Mouse (Mus musculus): ENCODE results near the gene Flt1.
A peak's percentile ranks its signal among the peaks of the same experiment; 100 is the strongest.

Flt1 gene

DNA sequence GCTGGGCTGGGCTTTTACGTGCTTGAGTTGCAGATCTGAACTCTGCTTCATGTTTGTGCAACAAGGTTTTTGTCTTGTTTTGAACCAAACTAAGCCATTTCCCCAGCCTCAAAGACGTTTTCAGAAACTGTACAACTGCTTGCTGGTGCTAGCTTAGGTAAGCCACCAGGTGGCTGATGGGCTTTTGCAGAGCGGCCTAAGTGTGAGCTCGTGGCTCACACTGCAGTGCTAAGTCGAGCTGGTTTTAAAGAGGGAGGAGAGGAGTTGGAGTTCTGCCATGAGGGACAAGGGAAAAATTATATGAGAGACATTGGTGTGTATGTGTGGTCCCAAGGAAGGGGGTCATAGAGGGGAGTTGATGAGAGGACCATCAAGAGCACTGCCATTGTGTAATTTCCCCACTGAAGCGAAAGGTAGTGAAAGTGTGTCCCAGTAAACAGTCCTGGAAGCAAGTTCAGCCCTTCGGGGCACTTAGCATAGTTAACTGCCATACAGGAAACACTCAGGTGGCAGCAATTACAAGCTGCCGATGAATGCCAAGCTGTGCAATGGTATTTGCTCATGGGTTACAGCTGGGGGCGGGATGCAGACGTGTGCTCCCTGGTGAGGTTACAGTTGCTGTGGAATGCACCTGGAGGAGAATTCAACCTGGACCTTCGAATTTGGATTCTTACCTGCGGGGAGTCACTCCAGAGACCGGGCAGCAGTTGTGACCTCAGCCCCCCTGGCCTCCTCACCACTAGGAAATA lies 173.8 kb downstream of the Flt1 start:
- no peak for DNase-seq (ENCODE audit: low read depth, low spot score)

DNA sequence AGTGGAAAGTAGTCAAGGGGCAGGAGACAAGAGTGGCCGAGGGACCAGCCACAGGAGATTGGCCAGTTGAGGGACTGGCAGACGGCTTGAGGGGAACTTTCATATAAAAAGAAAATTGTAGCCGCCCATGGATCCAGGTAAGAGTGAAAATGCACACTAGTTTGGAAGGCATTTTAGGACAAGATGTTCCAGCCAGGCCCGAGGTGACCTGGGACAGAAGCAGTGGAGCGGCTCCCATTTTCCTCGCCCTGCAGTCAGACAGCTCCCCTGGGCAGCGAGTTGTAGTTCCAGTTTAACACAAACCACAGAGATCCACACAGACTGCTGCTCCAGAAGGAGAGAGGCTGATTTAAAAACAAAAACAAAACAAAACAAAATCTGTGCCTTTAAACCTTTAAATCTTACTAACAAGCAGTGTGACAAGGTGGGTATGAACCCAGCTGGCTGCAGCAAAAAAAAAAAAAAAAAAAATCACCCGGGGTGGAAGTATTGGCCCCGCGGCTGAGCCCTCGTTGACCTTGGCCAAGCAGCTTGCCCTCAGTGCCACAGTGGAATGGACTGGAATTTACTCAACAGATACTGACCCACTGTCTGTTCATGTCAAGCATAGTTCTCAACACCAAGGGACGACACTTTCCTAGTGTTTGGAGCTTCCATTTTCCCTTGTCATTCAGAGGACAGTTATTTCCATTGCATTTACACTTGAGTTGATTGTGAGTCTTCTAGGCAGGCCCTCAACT lies 176.6 kb downstream of the Flt1 start:
- DNase-seq (ENCODE audit: low read depth, low spot score) = no peak

DNA sequence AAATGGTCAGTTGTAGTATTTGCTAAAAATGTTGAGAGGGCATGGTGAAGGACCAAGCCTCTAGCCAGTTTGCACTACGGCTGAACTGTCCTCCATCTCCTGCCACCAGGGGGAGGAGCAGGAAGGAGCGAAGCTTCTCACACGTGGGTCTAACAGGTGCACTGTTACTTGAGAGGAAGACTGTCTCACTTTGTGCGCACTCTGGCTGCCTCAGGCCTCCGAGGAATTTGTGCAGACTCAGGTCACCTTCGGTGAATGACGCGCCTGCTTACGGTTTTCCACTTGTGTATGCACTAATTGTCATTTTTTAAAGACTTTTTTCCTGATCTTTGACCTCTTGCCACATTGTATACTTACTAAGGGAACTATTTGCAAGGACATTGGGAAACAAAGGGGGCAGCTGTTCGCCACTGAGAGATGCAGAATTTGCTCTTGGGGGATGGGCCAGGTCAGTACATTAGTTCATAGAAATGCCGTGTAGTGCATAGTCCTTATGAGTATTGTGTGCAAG lies 180.0 kb downstream of the Flt1 start:
- peak; percentile 83 for DNase-seq (ENCODE audit: low read depth, low spot score)

DNA sequence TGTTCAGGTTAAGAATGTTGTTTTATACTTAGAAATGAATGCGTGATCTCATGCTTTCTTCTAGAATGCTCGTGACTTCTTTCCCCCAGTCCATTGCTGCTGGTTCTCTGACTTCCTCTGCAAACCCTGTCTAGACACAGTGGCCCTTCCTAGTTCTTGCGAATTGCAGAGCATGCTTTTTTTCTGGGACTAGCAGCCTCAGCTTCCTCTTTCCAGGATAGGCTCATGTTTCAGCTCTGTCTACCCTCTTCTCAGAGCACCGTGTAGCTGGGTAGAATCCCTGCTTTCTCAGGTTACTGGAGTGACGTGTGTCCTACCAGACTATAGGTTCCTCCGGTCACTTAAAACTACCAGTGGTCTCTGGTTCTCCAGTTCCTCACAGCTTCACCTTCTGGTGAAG lies 183.5 kb downstream of the Flt1 start:
- no peak for DNase-seq (ENCODE audit: low read depth, low spot score)

DNA sequence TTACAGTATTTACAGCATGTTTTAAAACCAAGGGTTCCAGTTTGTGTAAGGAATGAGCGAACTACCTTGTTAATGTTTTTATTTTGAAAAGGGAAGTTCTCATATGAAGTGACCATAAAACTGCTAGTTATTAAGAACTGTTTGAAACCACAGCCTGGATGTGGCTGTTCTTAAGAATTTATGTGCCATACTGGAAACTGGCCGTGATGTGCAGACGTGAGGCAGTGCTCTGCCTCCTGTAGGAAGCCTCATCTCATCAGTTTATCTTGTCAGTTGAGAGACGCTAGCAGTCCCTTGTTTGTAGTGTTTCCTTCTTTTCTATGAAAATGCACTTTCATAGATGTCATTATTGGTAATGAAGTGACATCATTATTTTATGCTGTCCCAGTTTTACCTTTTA lies 186.0 kb downstream of the Flt1 start:
- no peak for DNase-seq (ENCODE audit: low read depth, low spot score)

DNA sequence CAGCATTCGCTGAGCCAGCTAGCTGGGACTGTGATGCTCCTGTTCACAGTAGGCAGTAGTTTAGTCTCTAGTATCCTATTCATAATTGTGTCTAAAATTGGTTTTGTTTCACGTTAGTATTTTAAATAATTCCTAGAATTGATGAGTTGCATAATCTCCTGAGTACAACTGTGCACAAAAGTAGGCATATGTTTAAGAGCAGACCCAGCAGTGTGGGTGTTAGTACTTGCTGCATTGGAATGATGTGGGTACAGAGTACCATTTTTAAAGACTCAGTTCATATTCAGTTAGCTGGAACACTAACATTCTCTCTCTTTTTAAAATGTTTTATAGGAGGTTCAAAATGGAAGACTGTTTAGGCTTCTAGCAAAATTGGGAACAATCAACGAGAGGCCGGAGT lies 186.4 kb downstream of the Flt1 start:
- no peak for DNase-seq (ENCODE audit: low read depth, low spot score)

DNA sequence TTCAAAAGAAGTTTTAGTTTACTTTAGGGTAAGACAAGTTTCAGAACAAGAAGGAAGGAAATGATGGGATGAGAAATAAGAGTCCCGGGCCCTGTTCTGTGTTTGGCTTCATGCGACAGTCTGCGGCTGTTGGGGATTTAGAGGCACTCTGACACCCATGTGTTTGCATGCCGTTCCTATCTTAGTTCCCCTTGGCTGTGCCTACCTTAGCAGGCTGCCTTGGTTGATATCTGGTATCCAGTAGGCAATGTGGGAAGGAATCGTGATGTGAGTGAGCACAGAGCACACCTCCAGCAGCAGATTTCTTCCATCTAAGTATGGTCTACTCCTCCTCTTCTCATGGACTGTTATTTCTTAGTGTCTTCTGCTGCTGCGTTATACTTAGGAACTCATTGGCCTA lies 193.8 kb downstream of the Flt1 start:
- DNase-seq (ENCODE audit: low read depth, low spot score) = no peak

DNA sequence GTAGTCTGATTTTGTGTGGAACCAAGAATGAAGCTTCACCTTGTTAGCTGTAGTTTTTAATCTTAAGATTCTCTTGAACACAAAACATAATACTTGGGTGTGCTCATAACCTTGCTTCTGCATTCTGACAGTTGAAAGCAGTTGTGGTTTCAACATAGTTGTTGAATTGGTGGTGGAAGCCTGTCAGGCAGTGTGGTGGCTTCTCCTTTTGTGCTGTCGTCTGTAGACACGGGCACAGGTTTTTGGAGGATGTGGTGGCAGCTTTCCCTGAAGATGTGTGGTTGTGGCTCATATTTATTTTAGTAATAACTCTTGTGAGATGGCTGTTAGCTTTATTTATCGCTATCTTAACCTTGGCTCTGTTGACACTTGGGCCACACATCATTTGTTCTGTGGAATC lies 198.0 kb downstream of the Flt1 start:
- DNase-seq (ENCODE audit: low read depth, low spot score) = no peak

DNA sequence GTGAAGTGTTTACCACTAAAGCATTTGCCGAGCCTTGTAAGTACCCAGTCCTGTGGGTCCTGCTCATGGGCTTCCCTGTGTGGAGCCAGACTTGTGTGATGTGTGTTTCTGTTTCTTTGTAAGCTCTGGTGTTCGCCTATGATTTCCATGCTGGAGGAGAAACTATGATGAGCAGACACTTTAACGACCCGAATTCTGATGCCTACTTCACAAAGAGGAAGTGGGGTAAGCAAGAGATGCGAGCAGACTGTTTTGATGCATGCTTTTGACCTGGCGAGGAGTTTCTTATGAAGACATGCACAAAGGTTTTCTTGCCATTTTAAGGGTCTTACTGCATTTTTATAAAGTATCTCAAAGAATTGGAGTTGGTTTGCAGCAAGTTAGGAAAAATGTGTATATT lies 198.8 kb downstream of the Flt1 start:
- no peak for DNase-seq (ENCODE audit: low read depth, low spot score)

Data from R1 (cell line).